ENCODE assay signal across 19 mouse cellular contexts in the genomic region with DNA sequence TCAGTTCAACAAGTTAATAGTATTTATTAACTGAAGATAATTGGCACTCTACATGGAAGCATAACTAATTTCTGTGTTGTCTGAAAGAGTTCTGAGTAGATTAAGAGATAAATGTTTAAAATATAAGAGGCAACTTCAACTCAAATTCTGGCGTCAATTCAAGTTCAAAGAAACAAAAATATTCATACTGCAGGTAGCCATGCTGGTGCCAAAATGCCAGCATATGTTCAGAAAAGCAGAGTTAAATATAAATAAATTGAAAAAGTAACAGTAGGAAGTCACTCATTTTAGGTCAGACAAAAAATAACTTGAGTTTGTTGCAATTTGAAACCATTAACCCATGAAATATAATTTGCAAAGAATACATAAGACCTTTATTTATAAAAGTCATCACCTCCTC.
DNase-seq lines count a peak whose midpoint lies in the region; TF ChIP-seq lines count a peak whose summit lies in the region.
"Had no signal": no experiment of that assay in that cellular context is flagged by ENCODE, and none has a peak within 500 bp of the region (broad histone marks: within the 10 kb centered on the region; RNA-seq: fewer than 3 reads in every experiment).

No protein-coding gene starts in this region.

- WGBS in cerebellum, adult 2 months: 12% methylated on average over 1 of the region's 1 CpGs

- H3K4me3 ChIP-seq in cerebellum, adult 2 months (replicated peaks; ENCODE audit: insufficient read depth, low read depth, low read length): no peak overlapping the region

- peak; percentile 8 to 16 for DNase-seq in cerebellum, adult 18-20 months
- DNase-seq in cerebellum, adult 11-12 months: no peak
- peak; percentile 17 to 78 for DNase-seq in cerebellum, adult 2 months
- no peak for DNase-seq in cerebellum, postnatal 4 days (ENCODE audit: low spot score in 2 of 2)
- DNase-seq in cerebellum, adult 9-10 months: peak; percentile 38
- no peak for DNase-seq in cerebellum, adult 11 months
- peak; percentile 30 for DNase-seq in brain, adult 2 months (ENCODE audit: low read depth, low spot score)
- DNase-seq in T-cell, adult 2 months (ENCODE audit: low spot score): no peak
- DNase-seq: adrenal gland, adult 2 months; adrenal gland, adult 8-10 months; adrenal gland, postnatal 10 days; adrenal gland, postnatal 14 days; adrenal gland, postnatal 25 days; adrenal gland, postnatal 36 days; B cell, adult 2 months; cerebellum, adult 8-10 months; cerebellum, adult 9-11 months had no signal

- no peak overlapping the region for H3K27ac ChIP-seq in cerebellum, adult 2 months (ENCODE audit: insufficient read depth, low read length)

- H3K4me1 ChIP-seq in cerebellum, adult 2 months (ENCODE audit: control insufficient read depth, insufficient read depth, low read length): peaks cover 7% of the 10 kb centered on the region; the same call in 1 of the 2 replicates

- no peaks in the 10 kb centered on the region for H3K27me3 ChIP-seq in cerebellum, adult 2 months (ENCODE audit: control insufficient read depth, insufficient read depth, low read length)
- H3K27me3 ChIP-seq: CH12.LX, Patski had no signal

- no peak for TF ChIP-seq CTCF in cerebellum, adult 2 months (IDR thresholded peaks at IDR 0.05; ENCODE audit: borderline replicate concordance, insufficient read depth, low read depth, low read length)

- no peak for TF ChIP-seq POLR2A in cerebellum, adult 2 months (IDR thresholded peaks at IDR 0.05; ENCODE audit: borderline replicate concordance, insufficient read depth, low read length)

Comparison
In these comparisons a context has a peak if more than half of its experiments do, and no peak if none do; other contexts are left out.
1. DNase-seq: peak in cerebellum, adult 18-20 months (2 of 2), cerebellum, adult 2 months (2 of 2), cerebellum, adult 9-10 months (single experiment) and brain, adult 2 months (single experiment); none in cerebellum, adult 11-12 months (single experiment), cerebellum, postnatal 4 days (0 of 2), cerebellum, adult 11 months (single experiment) and T-cell, adult 2 months (single experiment).